Mouse (Mus musculus) kidney, embryonic 14.5 days (tissue): ENCODE data around the gene Twist2. TPM values are rescaled to one million over a fixed set of nuclear protein-coding genes. Genes with fewer than 3 reads are reported as not detected.

Source experiments
- ATAC-seq: fragments of 200-750 bp; cut with Nextera tagmentation; 2 replicates; pipeline ENCODE4 v1.8.0; 2017; ENCODE audit warnings: moderate number of reproducible peaks, mild to moderate bottlenecking, moderate TSS enrichment, moderate library complexity; ENCODE audit not compliant: low FRiP score, low TSS enrichment
- H3K27ac ChIP-seq: fragments of 300-500 bp; sonication (generic); 2 replicates; pipeline ENCODE4 v1.5.1; 2014; ENCODE audit warnings: low read depth, mild to moderate bottlenecking, low read length, moderate library complexity, mixed read lengths
- H3K27me3 ChIP-seq: fragments of 300-500 bp; sonication (generic); 2 replicates; pipeline ENCODE4 v1.6.1; 2014; ENCODE audit warnings: mild to moderate bottlenecking, low read length; ENCODE audit not compliant: control insufficient read depth, insufficient read depth
- H3K36me3 ChIP-seq: fragments of 300-500 bp; sonication (generic); 2 replicates; pipeline ENCODE4 v1.6.1; 2014; ENCODE audit warnings: low read length, mixed read lengths; ENCODE audit not compliant: control insufficient read depth, insufficient read depth
- H3K4me1 ChIP-seq: fragments of 300-500 bp; sonication (generic); 2 replicates; pipeline ENCODE4 v1.6.1; 2014; ENCODE audit warnings: low read length, mixed read lengths; ENCODE audit not compliant: control insufficient read depth, insufficient read depth
- H3K4me2 ChIP-seq: fragments of 300-500 bp; sonication (generic); replicated peaks from 2 replicates; pipeline ENCODE4 v1.6.1; 2014; ENCODE audit warnings: low read depth, mild to moderate bottlenecking, low read length
- H3K4me3 ChIP-seq: fragments of 300-500 bp; sonication (generic); 2 replicates; pipeline ENCODE4 v1.5.1; 2014; ENCODE audit warnings: mild to moderate bottlenecking, low read length
- H3K9ac ChIP-seq: fragments of 300-500 bp; sonication (generic); 2 replicates; pipeline ENCODE4 v1.6.1; 2014; ENCODE audit warnings: low read depth, mild to moderate bottlenecking, low read length, moderate library complexity
- H3K9me3 ChIP-seq: fragments of 300-500 bp; sonication (generic); 2 replicates; pipeline ENCODE4 v1.6.1; 2016; ENCODE audit warnings: low read length; ENCODE audit not compliant: control insufficient read depth
- WGBS: fragments of 180-500 bp; shearing (Covaris S2); extraction: QIAGEN DNeasy Blood & Tissue Kit; methylation state at CpG from one replicate; pipeline ENCODE4 v1.1.7; 2014; 5-methylcytosine and 5-hydroxymethylcytosine counted together
- polyA plus RNA-seq: library from polyadenylated mRNA; unstranded; fragments of >200 nt; fragmentation: Nextera tagmentation; extraction: Ambion mirVana; gene quantifications from 2 replicates; pipeline ENCODE4 v1.2.1, GENCODE M21; 2014

Gene Twist2
- polyA plus RNA-seq, 1 experiment from 2014 or later: 8.0 TPM

GRCm38 (mm10) chr1:91874633-91875032 lies 73.4 kb downstream of the Twist2 start:
- Histone ChIP-seq H3K4me3 (no peak overlapping the region), H3K9ac (no peak overlapping the region), H3K9me3 (no peaks in the 10 kb centered on the region), H3K4me1 (peaks cover 46% of the 10 kb centered on the region), H3K4me2 (no peak overlapping the region), H3K27ac (no peak overlapping the region), H3K27me3 (0 out of 2 replicates have a peak, but pooled peaks cover 3% of the 10 kb centered on the region), H3K36me3 (no peaks in the 10 kb centered on the region)
- 19% methylated on average over 2 of the region's 2 CpGs for WGBS
- ATAC-seq: peak; percentile 43; the same call in 1 of the 2 replicates

GRCm38 (mm10) chr1:91875042-91875720 lies 73.9 kb downstream of the Twist2 start:
- no peak for ATAC-seq
- 56% methylated on average over 7 of the region's 7 CpGs for WGBS

GRCm38 (mm10) chr1:91878696-91879095 lies 77.4 kb downstream of the Twist2 start:
- 14% methylated on average over 5 of the region's 5 CpGs for WGBS
- no peak overlapping the region for H3K9ac ChIP-seq
- no peak for ATAC-seq
- no peaks in the 10 kb centered on the region for H3K36me3 ChIP-seq
- peaks cover 4% of the 10 kb centered on the region for H3K27me3 ChIP-seq
- no peak overlapping the region for H3K27ac ChIP-seq
- H3K4me3 ChIP-seq: no peak overlapping the region
- no peaks in the 10 kb centered on the region for H3K9me3 ChIP-seq
- H3K4me1 ChIP-seq: peaks cover 12% of the 10 kb centered on the region; the same call in 1 of the 2 replicates
- H3K4me2 ChIP-seq: no peak overlapping the region

More at GRCm38 (mm10) chr1:91875042-91875720, 73.9 kb downstream of the Twist2 start:
- H3K4me2 ChIP-seq: no peak overlapping the region
- no peak overlapping the region for H3K27ac ChIP-seq
- peaks cover 42% of the 10 kb centered on the region for H3K4me1 ChIP-seq
- H3K27me3 ChIP-seq: peaks cover under 1% of the 10 kb centered on the region; the same call in 1 of the 2 replicates
- H3K9ac ChIP-seq: no peak overlapping the region
- no peaks in the 10 kb centered on the region for H3K9me3 ChIP-seq
- H3K36me3 ChIP-seq: no peaks in the 10 kb centered on the region
- no peak overlapping the region for H3K4me3 ChIP-seq

- Histone ChIP-seq H3K4me2 (no peak overlapping the region), H3K9me3 (no peaks in the 10 kb centered on the region), H3K27me3 (peaks cover 4% of the 10 kb centered on the region), H3K4me3 (no peak overlapping the region), H3K27ac (no peak overlapping the region), H3K4me1 (0 out of 2 replicates have a peak, but pooled peaks cover 7% of the 10 kb centered on the region), H3K9ac (no peak overlapping the region), H3K36me3 (no peaks in the 10 kb centered on the region)
- no peak for ATAC-seq
- 88% methylated on average over 12 of the region's 12 CpGs for WGBS
Measured at GRCm38 (mm10) chr1:91880156-91880555, 78.9 kb downstream of the Twist2 start.

GRCm38 (mm10) chr1:91880899-91881298 lies 79.6 kb downstream of the Twist2 start:
- Histone ChIP-seq H3K27ac (no peak overlapping the region), H3K4me1 (0 out of 2 replicates have a peak, but pooled peaks cover 7% of the 10 kb centered on the region), H3K36me3 (no peaks in the 10 kb centered on the region), H3K9ac (no peak overlapping the region), H3K4me2 (no peak overlapping the region), H3K27me3 (peaks cover 4% of the 10 kb centered on the region), H3K4me3 (no peak overlapping the region), H3K9me3 (no peaks in the 10 kb centered on the region)
- WGBS: 40% methylated on average over 8 of the region's 8 CpGs
- ATAC-seq: no peak

GRCm38 (mm10) chr1:91883115-91883514 lies 81.9 kb downstream of the Twist2 start:
- Histone ChIP-seq H3K4me3 (no peak overlapping the region), H3K4me2 (no peak overlapping the region), H3K36me3 (no peaks in the 10 kb centered on the region), H3K9ac (no peak overlapping the region), H3K4me1 (0 out of 2 replicates have a peak, but pooled peaks cover 7% of the 10 kb centered on the region), H3K27ac (no peak overlapping the region), H3K27me3 (peaks cover 4% of the 10 kb centered on the region), H3K9me3 (no peaks in the 10 kb centered on the region)
- ATAC-seq: peak; percentile 43; the same call in 1 of the 2 replicates
- 41% methylated on average over 5 of the region's 5 CpGs for WGBS

GRCm38 (mm10) chr1:91893598-91893997 lies 92.3 kb downstream of the Twist2 start:
- Histone ChIP-seq H3K4me2 (no peak overlapping the region), H3K4me3 (no peak overlapping the region), H3K4me1 (no peaks in the 10 kb centered on the region), H3K27me3 (no peaks in the 10 kb centered on the region), H3K27ac (no peak overlapping the region), H3K9me3 (no peaks in the 10 kb centered on the region), H3K9ac (no peak overlapping the region), H3K36me3 (no peaks in the 10 kb centered on the region)
- WGBS: 91% methylated on average over 11 of the region's 11 CpGs
- ATAC-seq: no peak

GRCm38 (mm10) chr1:91894286-91894685 lies 93.0 kb downstream of the Twist2 start:
- no peak overlapping the region for H3K4me3 ChIP-seq
- H3K4me2 ChIP-seq: no peak overlapping the region
- no peaks in the 10 kb centered on the region for H3K27me3 ChIP-seq
- 88% methylated on average over 5 of the region's 5 CpGs for WGBS
- H3K4me1 ChIP-seq: no peaks in the 10 kb centered on the region
- ATAC-seq: no peak
- H3K9me3 ChIP-seq: no peaks in the 10 kb centered on the region
- no peak overlapping the region for H3K27ac ChIP-seq
- no peak overlapping the region for H3K9ac ChIP-seq
- H3K36me3 ChIP-seq: no peaks in the 10 kb centered on the region

GRCm38 (mm10) chr1:91897078-91897477 lies 95.8 kb downstream of the Twist2 start:
- no peak overlapping the region for H3K4me3 ChIP-seq
- no peaks in the 10 kb centered on the region for H3K4me1 ChIP-seq
- no peaks in the 10 kb centered on the region for H3K9me3 ChIP-seq
- no peaks in the 10 kb centered on the region for H3K36me3 ChIP-seq
- WGBS: 89% methylated on average over 2 of the region's 2 CpGs
- H3K4me2 ChIP-seq: no peak overlapping the region
- H3K9ac ChIP-seq: no peak overlapping the region
- no peak overlapping the region for H3K27ac ChIP-seq
- no peaks in the 10 kb centered on the region for H3K27me3 ChIP-seq
- ATAC-seq: no peak
